Mouse (Mus musculus) heart, embryonic 11.5 days (tissue): ENCODE data around the gene Cd200. TPM values are rescaled to one million over a fixed set of nuclear protein-coding genes. Genes with fewer than 3 reads are reported as not detected.
"Not testable (repeated sequence)": the region's sequence is repeated elsewhere in the genome, so short reads cannot be mapped to it uniquely, and the experiment has no call there.

ENCODE experiments used
- ATAC-seq: fragments of 200-750 bp; cut with Nextera tagmentation; replicated peaks from 2 replicates; pipeline ENCODE4 v1.8.0; 2017; ENCODE audit warnings: moderate library complexity; ENCODE audit not compliant: insufficient number of reproducible peaks, low FRiP score, low TSS enrichment
- H3K27ac ChIP-seq: fragments of 300-500 bp; sonication (generic); 2 replicates; pipeline ENCODE4 v1.5.1; 2014; ENCODE audit warnings: mild to moderate bottlenecking, low read depth, low read length
- H3K27me3 ChIP-seq: fragments of 300-500 bp; sonication (generic); 2 replicates; pipeline ENCODE4 v1.6.1; 2014; ENCODE audit warnings: mild to moderate bottlenecking, low read length, mixed read lengths; ENCODE audit not compliant: control insufficient read depth, insufficient read depth
- H3K36me3 ChIP-seq: fragments of 300-500 bp; sonication (generic); 2 replicates; pipeline ENCODE4 v1.6.1; 2014; ENCODE audit warnings: mild to moderate bottlenecking, low read length, moderate library complexity, mixed read lengths; ENCODE audit not compliant: control insufficient read depth, insufficient read depth
- H3K4me1 ChIP-seq: fragments of 300-500 bp; sonication (generic); 2 replicates; pipeline ENCODE4 v1.6.1; 2014; ENCODE audit warnings: low read length; ENCODE audit not compliant: control insufficient read depth, insufficient read depth
- H3K4me2 ChIP-seq: fragments of 300-500 bp; sonication (generic); 2 replicates; pipeline ENCODE4 v1.6.1; 2014; ENCODE audit warnings: mild to moderate bottlenecking, moderate library complexity
- H3K4me3 ChIP-seq: fragments of 300-500 bp; sonication (generic); 2 replicates; pipeline ENCODE4 v1.5.1; 2014; ENCODE audit warnings: low read depth, low read length
- H3K9ac ChIP-seq: fragments of 300-500 bp; sonication (generic); 2 replicates; pipeline ENCODE4 v1.6.1; 2014; ENCODE audit warnings: mild to moderate bottlenecking, low read depth, low read length, moderate library complexity
- H3K9me3 ChIP-seq: fragments of 300-500 bp; sonication (generic); replicated peaks from 2 replicates; pipeline ENCODE4 v1.6.1; 2016; ENCODE audit warnings: low read length; ENCODE audit not compliant: control insufficient read depth
- WGBS: fragments of 180-500 bp; shearing (Covaris S2); extraction: QIAGEN DNeasy Blood & Tissue Kit; methylation state at CpG from one replicate; pipeline ENCODE4 v1.1.7; 2014; ENCODE audit not compliant: insufficient replicate concordance; 5-methylcytosine and 5-hydroxymethylcytosine counted together
- polyA plus RNA-seq: library from polyadenylated mRNA; unstranded; fragments of >200 nt; fragmentation: Nextera tagmentation; extraction: Ambion mirVana; gene quantifications from 2 replicates; pipeline ENCODE4 v1.2.1, GENCODE M21; 2014

The Cd200 gene
- polyA plus RNA-seq, 1 experiment from 2014 or later, result 9.9 TPM

GRCm38 (mm10) chr16:45352875-45353274 is 56.0 kb downstream of the Cd200 start:
- Histone ChIP-seq H3K36me3 (no peaks in the 10 kb centered on the region), H3K4me3 (no peak overlapping the region), H3K4me2 (no peak overlapping the region), H3K4me1 (no peaks in the 10 kb centered on the region), H3K9me3 (no peaks in the 10 kb centered on the region), H3K27me3 (no peaks in the 10 kb centered on the region), H3K9ac (no peak overlapping the region), H3K27ac (no peak overlapping the region)
- peak; percentile 88 for ATAC-seq

GRCm38 (mm10) chr16:45350767-45351166 is 58.1 kb downstream of the Cd200 start:
- H3K4me3 ChIP-seq, result no peak overlapping the region
- no peak overlapping the region for H3K9ac ChIP-seq
- no peaks in the 10 kb centered on the region for H3K27me3 ChIP-seq
- H3K27ac ChIP-seq, result no peak overlapping the region
- no peaks in the 10 kb centered on the region for H3K9me3 ChIP-seq
- no peak overlapping the region for H3K4me2 ChIP-seq
- 58% methylated on average over 4 of the region's 4 CpGs for WGBS
- H3K4me1 ChIP-seq, result no peaks in the 10 kb centered on the region
- no peak for ATAC-seq
- no peaks in the 10 kb centered on the region for H3K36me3 ChIP-seq

GRCm38 (mm10) chr16:45349523-45350298 is 59.1 kb downstream of the Cd200 start:
- no peaks in the 10 kb centered on the region for H3K4me1 ChIP-seq
- no peaks in the 10 kb centered on the region for H3K27me3 ChIP-seq
- H3K4me3 ChIP-seq, result no peak overlapping the region
- H3K36me3 ChIP-seq, result no peaks in the 10 kb centered on the region
- H3K4me2 ChIP-seq, result no peak overlapping the region
- no peak overlapping the region for H3K9ac ChIP-seq
- no peaks in the 10 kb centered on the region for H3K9me3 ChIP-seq
- ATAC-seq, result no peak
- WGBS, result 52% methylated on average over 3 of the region's 3 CpGs
- H3K27ac ChIP-seq, result peak overlapping the region; percentile 25; the same call in 1 of the 2 replicates

GRCm38 (mm10) chr16:45348238-45348637 is 60.6 kb downstream of the Cd200 start:
- not testable (repeated sequence) for H3K4me3 ChIP-seq, H3K4me2 ChIP-seq, H3K9ac ChIP-seq, H3K4me1 ChIP-seq, ATAC-seq, H3K9me3 ChIP-seq, H3K27me3 ChIP-seq, H3K36me3 ChIP-seq, H3K27ac ChIP-seq
- WGBS, result 77% methylated on average over 5 of the region's 9 CpGs

DNA sequence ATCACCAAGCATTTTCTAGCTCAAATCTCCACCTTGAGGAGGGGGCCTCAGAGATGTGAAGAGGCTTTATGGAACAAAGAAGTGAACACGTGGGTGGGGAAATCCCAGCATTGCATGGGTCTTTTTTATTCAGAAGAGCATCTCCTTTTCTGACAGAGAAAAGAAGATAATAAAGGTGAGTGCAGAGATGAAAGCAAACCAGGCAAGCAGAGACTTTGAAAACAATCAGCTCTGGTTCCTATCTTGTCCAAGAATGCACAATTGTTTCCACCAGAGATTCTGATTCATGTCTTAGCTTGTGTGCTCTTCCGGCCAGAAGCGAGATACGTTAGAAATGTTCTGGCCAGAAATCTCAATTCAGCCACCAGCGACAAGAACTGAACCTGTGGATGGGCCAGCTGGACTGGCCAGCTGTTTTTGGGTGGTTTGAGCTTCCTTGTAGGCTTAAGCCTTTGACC is 61.9 kb downstream of the Cd200 start:
- H3K27ac ChIP-seq, result no peak overlapping the region
- no peak for ATAC-seq
- 83% methylated on average over 5 of the region's 5 CpGs for WGBS

GRCm38 (mm10) chr16:45346367-45346766 is 62.5 kb downstream of the Cd200 start:
- Histone ChIP-seq H3K9me3 (no peaks in the 10 kb centered on the region), H3K4me2 (no peak overlapping the region), H3K27ac (no peak overlapping the region), H3K4me1 (no peaks in the 10 kb centered on the region), H3K4me3 (no peak overlapping the region), H3K27me3 (no peaks in the 10 kb centered on the region), H3K9ac (no peak overlapping the region), H3K36me3 (no peaks in the 10 kb centered on the region)
- no peak for ATAC-seq
- 81% methylated on average over 2 of the region's 2 CpGs for WGBS

More for the DNA sequence above, 61.9 kb downstream of the Cd200 start:
- H3K9ac ChIP-seq, result no peak overlapping the region
- no peaks in the 10 kb centered on the region for H3K36me3 ChIP-seq
- H3K4me2 ChIP-seq, result no peak overlapping the region
- H3K4me3 ChIP-seq, result no peak overlapping the region
- no peaks in the 10 kb centered on the region for H3K4me1 ChIP-seq
- H3K9me3 ChIP-seq, result no peaks in the 10 kb centered on the region
- no peaks in the 10 kb centered on the region for H3K27me3 ChIP-seq

- WGBS, result 78% methylated on average over 2 of the region's 2 CpGs
- no peaks in the 10 kb centered on the region for H3K9me3 ChIP-seq
- H3K27me3 ChIP-seq, result no peaks in the 10 kb centered on the region
- H3K36me3 ChIP-seq, result no peaks in the 10 kb centered on the region
- no peak overlapping the region for H3K4me2 ChIP-seq
- no peak for ATAC-seq
- no peak overlapping the region for H3K27ac ChIP-seq
- no peak overlapping the region for H3K9ac ChIP-seq
- no peak overlapping the region for H3K4me3 ChIP-seq
- H3K4me1 ChIP-seq, result no peaks in the 10 kb centered on the region
These were observed 64.0 kb downstream of the Cd200 start for GRCm38 (mm10) chr16:45344879-45345278.

DNA sequence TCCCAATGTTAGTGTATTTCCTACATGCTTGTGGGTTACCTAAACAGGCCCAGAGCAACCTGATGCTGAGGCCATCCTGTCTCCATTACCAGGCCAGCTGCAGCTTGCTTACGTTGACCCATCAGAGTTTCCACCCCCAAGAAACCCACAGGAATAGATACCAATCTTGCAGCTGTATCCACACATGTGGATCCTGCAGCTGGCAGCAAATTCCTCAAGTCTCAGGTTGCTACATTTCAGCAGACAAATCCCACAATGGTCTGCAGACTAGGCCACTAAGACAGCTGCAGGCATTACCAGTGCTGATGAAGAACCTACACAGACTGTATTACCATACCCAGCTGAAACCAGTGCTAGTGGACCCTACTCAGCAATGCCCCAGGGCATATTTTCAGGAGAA is 72.4 kb downstream of the Cd200 start:
- Histone ChIP-seq H3K27me3 (no peaks in the 10 kb centered on the region), H3K27ac (no peak overlapping the region), H3K9me3 (no peaks in the 10 kb centered on the region), H3K4me3 (no peak overlapping the region), H3K9ac (no peak overlapping the region), H3K36me3 (no peaks in the 10 kb centered on the region), H3K4me2 (no peak overlapping the region), H3K4me1 (no peaks in the 10 kb centered on the region)
- no peak for ATAC-seq
- WGBS, result 48% methylated on average over 1 of the region's 1 CpGs

- no peaks in the 10 kb centered on the region for H3K27me3 ChIP-seq
- no peak overlapping the region for H3K9ac ChIP-seq
- H3K4me2 ChIP-seq, result no peak overlapping the region
- ATAC-seq, result no peak
- H3K4me3 ChIP-seq, result no peak overlapping the region
- no peaks in the 10 kb centered on the region for H3K4me1 ChIP-seq
- no peaks in the 10 kb centered on the region for H3K36me3 ChIP-seq
- 76% methylated on average over 5 of the region's 5 CpGs for WGBS
- H3K27ac ChIP-seq, result no peak overlapping the region
- H3K9me3 ChIP-seq, result no peaks in the 10 kb centered on the region
These were observed 74.0 kb downstream of the Cd200 start for GRCm38 (mm10) chr16:45334891-45335290.
